Mouse (Mus musculus): ENCODE measurements around the gene Sirt1. TPM values are rescaled to one million over a fixed set of nuclear protein-coding genes. Genes with fewer than 3 reads are reported as not detected.

The Sirt1 gene
- polyA plus RNA-seq (2015; fragmentation: Nextera tagmentation; extraction: Ambion mirVana) = 2.3 and 3.3 TPM in 2 replicates

DNA sequence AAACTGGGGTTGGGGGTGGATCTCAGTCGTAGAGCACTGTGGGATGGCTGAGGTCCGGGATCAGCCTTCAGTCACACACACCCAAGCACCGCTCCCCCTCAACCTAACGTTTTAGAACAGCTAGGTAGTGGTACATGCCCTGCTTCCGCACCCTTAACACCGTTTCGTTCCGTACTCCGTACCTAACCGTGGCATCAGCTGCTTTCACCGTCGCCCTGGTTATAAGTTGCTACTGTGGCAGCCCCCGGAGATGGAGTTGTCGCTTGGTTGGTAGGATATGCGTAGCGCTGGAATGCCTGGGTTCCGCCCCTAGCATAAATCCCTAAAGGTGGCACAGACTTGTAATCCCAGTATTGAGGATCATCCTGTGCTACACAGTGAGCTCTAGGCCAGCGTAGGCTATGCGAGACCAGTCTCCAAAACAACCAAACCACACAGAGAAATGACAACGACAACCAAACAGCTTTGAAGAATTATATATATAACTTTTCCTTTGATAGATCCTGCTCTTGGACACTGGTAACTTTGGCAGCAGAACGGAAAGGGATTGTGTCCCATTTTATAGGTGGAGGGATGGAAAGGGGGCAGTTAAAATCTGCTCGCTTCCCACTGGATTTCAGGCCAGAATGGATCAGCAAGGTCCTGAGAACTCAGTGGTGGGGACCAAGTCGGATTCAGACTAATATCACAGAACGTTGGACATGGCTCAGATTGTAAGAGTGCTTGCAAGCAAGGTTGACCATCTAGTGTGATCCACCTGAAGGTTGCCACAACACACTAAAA, at the start of gene Sirt1:
Gene Sirt1, minus strand, starts transcription at position 207 of the 783 bp plus-strand sequence.
- Histone ChIP-seq H3K4me2 (peak within 1 kb of the TSS; percentile 98), H3K27me3 (replicated peaks) (peaks cover 12% of the 10 kb centered on the region; the same call in 1 of the 2 replicates), H3K27ac (replicated peaks) (peak within 1 kb of the TSS; percentile 54; the same call in 1 of the 2 replicates), H3K9ac (peak within 1 kb of the TSS; percentile 87), H3K4me1 (peaks cover 9% of the 10 kb centered on the region), H3K9me3 (no peaks in the 10 kb centered on the region), H3K36me3 (no peaks in the 10 kb centered on the region), H3K4me3 (peak within 1 kb of the TSS; percentile 73)
- ATAC-seq (ENCODE audit: extremely low read depth, insufficient number of reproducible peaks, low FRiP score, low TSS enrichment) = no peak
- 8% methylated on average over 24 of the region's 24 CpGs for WGBS

- Histone ChIP-seq H3K27me3 (replicated peaks) (no peaks in the 10 kb centered on the region), H3K9me3 (no peaks in the 10 kb centered on the region), H3K9ac (peak within 1 kb of the TSS; percentile 86), H3K27ac (replicated peaks) (peak within 1 kb of the TSS; percentile 87), H3K4me3 (peak within 1 kb of the TSS; percentile 88), H3K4me1 (peaks cover 7% of the 10 kb centered on the region; the same call in 1 of the 2 replicates), H3K4me2 (peak within 1 kb of the TSS; percentile 78), H3K36me3 (no peaks in the 10 kb centered on the region)
- under 1% methylated on average over 55 of the region's 55 CpGs for WGBS
- peak; percentile 89 for ATAC-seq (ENCODE audit: extremely low read depth, insufficient number of reproducible peaks, low FRiP score, low TSS enrichment)
Measured at GRCm38 (mm10) chr10:63429785-63430305, 48.3 kb upstream of the Sirt1 start, which contains the start of gene Ctnna3. TSS of gene Ctnna3 (plus strand) at chr10:63430098.

DNA sequence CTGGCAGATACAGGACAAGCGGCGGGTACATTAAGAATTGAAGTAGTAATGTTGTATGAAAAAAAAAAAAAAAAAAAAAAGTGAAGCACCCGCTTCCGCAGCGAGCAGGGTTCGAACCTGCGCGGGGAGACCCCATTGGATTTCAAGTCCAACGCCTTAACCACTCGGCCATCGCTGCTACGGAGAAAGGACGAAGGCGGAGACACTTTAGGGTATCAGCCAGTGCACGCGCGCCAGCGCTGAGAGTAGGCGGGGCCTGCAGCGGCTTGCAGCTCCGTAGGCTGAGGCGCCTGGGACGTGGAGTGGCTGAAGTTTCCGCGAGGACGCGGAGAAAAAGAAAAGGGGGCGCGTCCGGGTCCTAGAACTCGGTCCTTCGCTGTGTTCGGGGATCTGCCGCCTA, 47.9 kb upstream of the Sirt1 start:
- WGBS = under 1% methylated on average over 34 of the region's 34 CpGs
- Histone ChIP-seq H3K27me3 (replicated peaks) (no peaks in the 10 kb centered on the region), H3K4me1 (peaks cover 7% of the 10 kb centered on the region; the same call in 1 of the 2 replicates), H3K4me2 (peak overlapping the region; percentile 78), H3K4me3 (peak overlapping the region; percentile 88), H3K27ac (replicated peaks) (peak overlapping the region; percentile 87), H3K36me3 (no peaks in the 10 kb centered on the region), H3K9ac (peak overlapping the region; percentile 86), H3K9me3 (no peaks in the 10 kb centered on the region)
- peak; percentile 86 for ATAC-seq (ENCODE audit: extremely low read depth, insufficient number of reproducible peaks, low FRiP score, low TSS enrichment)

GRCm38 (mm10) chr10:63429023-63429340, 47.5 kb upstream of the Sirt1 start:
- WGBS = 3% methylated on average over 11 of the region's 11 CpGs
- Histone ChIP-seq H3K4me2 (peak overlapping the region; percentile 78), H3K36me3 (no peaks in the 10 kb centered on the region), H3K4me1 (peaks cover 7% of the 10 kb centered on the region; the same call in 1 of the 2 replicates), H3K4me3 (peak overlapping the region; percentile 88), H3K27ac (replicated peaks) (peak overlapping the region; percentile 61), H3K9me3 (no peaks in the 10 kb centered on the region), H3K9ac (peak overlapping the region; percentile 78), H3K27me3 (replicated peaks) (no peaks in the 10 kb centered on the region)
- no peak for ATAC-seq (ENCODE audit: extremely low read depth, insufficient number of reproducible peaks, low FRiP score, low TSS enrichment)

DNA sequence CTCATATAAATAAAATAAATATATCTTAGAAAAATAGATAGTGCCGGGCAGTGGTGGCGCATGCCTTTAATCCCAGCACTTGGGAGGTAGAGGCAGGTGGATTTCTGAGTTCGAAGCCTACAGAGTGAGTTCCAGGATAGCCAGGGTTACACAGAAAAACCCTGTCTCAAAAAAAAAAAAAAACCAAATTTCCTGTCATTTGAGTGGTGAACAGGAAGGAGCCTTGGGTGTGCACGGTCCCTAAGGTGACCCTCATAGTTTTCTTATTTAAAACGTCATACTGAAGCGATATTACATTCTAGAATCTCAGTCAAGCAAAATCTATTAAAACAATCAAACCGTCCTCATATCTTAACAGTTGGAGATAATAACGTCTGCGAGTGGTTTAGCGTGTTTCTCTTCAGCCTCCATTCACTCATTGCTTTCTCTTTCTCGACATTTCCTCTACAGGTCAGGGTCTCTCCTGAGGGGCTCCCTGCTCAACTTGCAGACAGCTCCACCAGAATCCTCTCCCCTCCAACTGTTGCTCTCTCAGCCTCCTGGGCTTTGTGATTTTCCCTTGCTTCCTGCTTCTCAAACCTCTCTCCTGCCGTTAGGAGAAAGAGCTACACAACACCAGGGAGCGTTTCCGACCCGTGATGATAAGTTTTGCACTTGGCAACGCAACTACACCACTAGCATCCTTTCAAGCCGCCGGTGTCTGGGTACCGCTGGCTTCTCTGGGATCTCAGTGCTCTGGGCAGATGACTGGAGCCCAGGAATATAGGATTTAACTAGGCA, 46.9 kb upstream of the Sirt1 start:
- peak overlapping the region; percentile 78 for H3K9ac ChIP-seq
- H3K9me3 ChIP-seq = no peaks in the 10 kb centered on the region
- H3K4me2 ChIP-seq = peak overlapping the region; percentile 78
- H3K27me3 ChIP-seq (replicated peaks) = no peaks in the 10 kb centered on the region
- peak overlapping the region; percentile 61 for H3K27ac ChIP-seq (replicated peaks)
- peaks cover 7% of the 10 kb centered on the region; the same call in 1 of the 2 replicates for H3K4me1 ChIP-seq
- WGBS = 20% methylated on average over 19 of the region's 19 CpGs
- H3K4me3 ChIP-seq = peak overlapping the region; percentile 88
- no peak for ATAC-seq (ENCODE audit: extremely low read depth, insufficient number of reproducible peaks, low FRiP score, low TSS enrichment)
- H3K36me3 ChIP-seq = no peaks in the 10 kb centered on the region

GRCm38 (mm10) chr10:63427146-63427545, 45.6 kb upstream of the Sirt1 start:
- no peak overlapping the region for H3K27ac ChIP-seq (replicated peaks)
- no peak overlapping the region for H3K4me2 ChIP-seq
- H3K4me1 ChIP-seq = peaks cover 7% of the 10 kb centered on the region; the same call in 1 of the 2 replicates
- no peak overlapping the region for H3K4me3 ChIP-seq
- no peaks in the 10 kb centered on the region for H3K36me3 ChIP-seq
- no peaks in the 10 kb centered on the region for H3K9me3 ChIP-seq
- WGBS = 72% methylated on average over 8 of the region's 8 CpGs
- H3K27me3 ChIP-seq (replicated peaks) = no peaks in the 10 kb centered on the region
- no peak overlapping the region for H3K9ac ChIP-seq
- ATAC-seq (ENCODE audit: extremely low read depth, insufficient number of reproducible peaks, low FRiP score, low TSS enrichment) = no peak

DNA sequence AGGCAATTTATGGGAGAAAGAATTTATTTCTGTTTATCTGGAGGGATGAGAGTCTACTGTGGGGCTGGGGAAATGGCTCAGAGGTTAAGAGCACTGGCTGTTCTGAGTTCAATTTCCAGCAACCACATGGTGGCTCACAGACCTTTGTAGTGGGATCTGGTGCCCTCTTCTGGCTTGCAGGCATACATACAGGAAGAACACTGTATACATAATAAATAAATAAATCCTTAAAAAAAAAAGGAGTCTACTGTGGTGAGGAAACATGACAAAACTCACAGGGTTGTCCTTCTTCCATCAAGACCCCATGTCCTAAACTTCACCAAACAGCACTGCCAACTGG, 42.9 kb upstream of the Sirt1 start:
- Histone ChIP-seq H3K27ac (replicated peaks) (no peak overlapping the region), H3K4me1 (peaks cover 7% of the 10 kb centered on the region; the same call in 1 of the 2 replicates)
- no peak for ATAC-seq (ENCODE audit: extremely low read depth, insufficient number of reproducible peaks, low FRiP score, low TSS enrichment)

DNA sequence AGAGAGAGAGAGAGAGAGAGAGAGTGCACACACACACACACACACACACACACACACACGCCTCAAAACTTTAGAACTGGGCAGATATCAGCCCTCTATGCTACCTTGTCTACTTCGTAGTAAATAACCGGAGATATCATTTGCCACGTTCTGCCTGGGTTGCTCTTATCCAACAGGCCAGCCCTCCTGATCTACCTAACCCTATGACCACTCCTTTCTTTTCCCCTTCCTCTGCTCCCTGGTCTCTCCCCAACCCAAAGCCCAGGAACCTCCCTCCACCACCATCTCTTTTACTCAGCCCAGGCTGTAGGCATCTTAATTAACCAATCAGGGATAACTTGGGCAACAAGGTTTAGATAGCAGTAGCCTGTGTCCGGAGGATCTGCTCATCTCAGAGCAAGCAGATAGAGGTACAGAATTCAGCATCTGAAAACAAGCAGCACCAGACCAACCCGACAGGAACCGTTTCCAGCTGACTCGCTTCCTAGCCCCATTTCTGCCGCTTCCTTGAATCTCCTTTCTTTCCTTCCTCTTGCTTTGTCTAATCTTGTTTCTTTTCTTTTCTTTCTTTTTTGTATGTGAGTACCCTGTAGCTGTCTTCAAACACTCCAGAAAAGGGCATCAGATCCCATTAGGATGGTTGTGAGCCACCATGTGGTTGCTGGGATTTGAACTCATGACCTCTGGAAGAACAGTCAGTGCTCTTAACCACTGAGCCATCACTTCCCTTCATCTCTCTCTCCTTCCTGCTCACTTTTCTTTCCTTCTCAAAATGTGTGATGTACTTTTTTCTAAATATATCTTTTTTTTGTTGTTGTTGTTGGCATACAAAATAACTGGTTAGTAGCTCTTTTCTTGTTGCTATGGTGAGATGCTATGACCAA, 42.3 kb upstream of the Sirt1 start:
- H3K4me1 ChIP-seq = peaks cover 7% of the 10 kb centered on the region; the same call in 1 of the 2 replicates
- 73% methylated on average over 9 of the region's 9 CpGs for WGBS
- ATAC-seq (ENCODE audit: extremely low read depth, insufficient number of reproducible peaks, low FRiP score, low TSS enrichment) = no peak

More for the DNA sequence above, 42.9 kb upstream of the Sirt1 start:
- H3K9ac ChIP-seq = no peak overlapping the region
- H3K27me3 ChIP-seq (replicated peaks) = no peaks in the 10 kb centered on the region
- no peaks in the 10 kb centered on the region for H3K36me3 ChIP-seq
- no peaks in the 10 kb centered on the region for H3K9me3 ChIP-seq
- no peak overlapping the region for H3K4me2 ChIP-seq
- H3K4me3 ChIP-seq = no peak overlapping the region

GRCm38 (mm10) chr10:63422736-63422992, 41.2 kb upstream of the Sirt1 start:
- H3K27me3 ChIP-seq (replicated peaks) = no peaks in the 10 kb centered on the region
- H3K27ac ChIP-seq (replicated peaks) = no peak overlapping the region
- 75% methylated on average over 5 of the region's 5 CpGs for WGBS
- no peaks in the 10 kb centered on the region for H3K9me3 ChIP-seq
- no peak overlapping the region for H3K4me3 ChIP-seq
- H3K36me3 ChIP-seq = no peaks in the 10 kb centered on the region
- H3K4me1 ChIP-seq = no peaks in the 10 kb centered on the region
- no peak for ATAC-seq (ENCODE audit: extremely low read depth, insufficient number of reproducible peaks, low FRiP score, low TSS enrichment)
- no peak overlapping the region for H3K4me2 ChIP-seq
- no peak overlapping the region for H3K9ac ChIP-seq

More for the DNA sequence above, 42.3 kb upstream of the Sirt1 start:
- H3K27ac ChIP-seq (replicated peaks) = no peak overlapping the region
- no peak overlapping the region for H3K4me3 ChIP-seq
- H3K9me3 ChIP-seq = no peaks in the 10 kb centered on the region
- no peaks in the 10 kb centered on the region for H3K27me3 ChIP-seq (replicated peaks)
- H3K36me3 ChIP-seq = no peaks in the 10 kb centered on the region
- no peak overlapping the region for H3K4me2 ChIP-seq
- no peak overlapping the region for H3K9ac ChIP-seq

GRCm38 (mm10) chr10:63421739-63422735, 40.5 kb upstream of the Sirt1 start, which contains the start of gene Gm7075:
TSS of gene Gm7075 (minus strand) at chr10:63421789.
- 83% methylated on average over 18 of the region's 18 CpGs for WGBS
- no peaks in the 10 kb centered on the region for H3K27me3 ChIP-seq (replicated peaks)
- no peak within 1 kb of the TSS for H3K9ac ChIP-seq
- no peak within 1 kb of the TSS for H3K4me3 ChIP-seq
- H3K36me3 ChIP-seq = no peaks in the 10 kb centered on the region
- ATAC-seq (ENCODE audit: extremely low read depth, insufficient number of reproducible peaks, low FRiP score, low TSS enrichment) = no peak
- no peaks in the 10 kb centered on the region for H3K9me3 ChIP-seq
- H3K4me2 ChIP-seq = no peak within 1 kb of the TSS
- H3K27ac ChIP-seq (replicated peaks) = no peak within 1 kb of the TSS
- H3K4me1 ChIP-seq = no peaks in the 10 kb centered on the region

All from heart, embryonic 13.5 days (tissue).